Mouse (Mus musculus) MEL (cell line): ENCODE measurements around the gene Tpbgl.

Source experiments
- CTCF ChIP-seq, 3 experiments: IDR thresholded peaks in 2 of 3; conservative IDR thresholded peaks in 1 of 3; 2 replicates each; pipeline ENCODE4 v1.5.1; 2011 to 2012; ENCODE audit warnings: low read length in 3 of 3, low read depth in 2 of 3, mild to moderate bottlenecking in 2 of 3, improper control_type of control experiment in 1 of 3, inconsistent platforms in 1 of 3, mixed read lengths in 1 of 3, moderate library complexity in 1 of 3; ENCODE audit not compliant: control insufficient read depth in 1 of 3, insufficient read depth in 1 of 3, poor library complexity in 1 of 3, severe bottlenecking in 1 of 3
- MXI1 ChIP-seq: IDR thresholded peaks from 2 replicates; pipeline ENCODE4 v1.6.1; 2011; ENCODE audit warnings: mild to moderate bottlenecking, low read depth, low read length, improper control_type of control experiment
- USF1 ChIP-seq: IDR thresholded peaks from 2 replicates; pipeline ENCODE4 v1.6.1; 2014; ENCODE audit warnings: low read depth, mild to moderate bottlenecking, inconsistent platforms, low read length, improper control_type of control experiment, moderate library complexity

DNA sequence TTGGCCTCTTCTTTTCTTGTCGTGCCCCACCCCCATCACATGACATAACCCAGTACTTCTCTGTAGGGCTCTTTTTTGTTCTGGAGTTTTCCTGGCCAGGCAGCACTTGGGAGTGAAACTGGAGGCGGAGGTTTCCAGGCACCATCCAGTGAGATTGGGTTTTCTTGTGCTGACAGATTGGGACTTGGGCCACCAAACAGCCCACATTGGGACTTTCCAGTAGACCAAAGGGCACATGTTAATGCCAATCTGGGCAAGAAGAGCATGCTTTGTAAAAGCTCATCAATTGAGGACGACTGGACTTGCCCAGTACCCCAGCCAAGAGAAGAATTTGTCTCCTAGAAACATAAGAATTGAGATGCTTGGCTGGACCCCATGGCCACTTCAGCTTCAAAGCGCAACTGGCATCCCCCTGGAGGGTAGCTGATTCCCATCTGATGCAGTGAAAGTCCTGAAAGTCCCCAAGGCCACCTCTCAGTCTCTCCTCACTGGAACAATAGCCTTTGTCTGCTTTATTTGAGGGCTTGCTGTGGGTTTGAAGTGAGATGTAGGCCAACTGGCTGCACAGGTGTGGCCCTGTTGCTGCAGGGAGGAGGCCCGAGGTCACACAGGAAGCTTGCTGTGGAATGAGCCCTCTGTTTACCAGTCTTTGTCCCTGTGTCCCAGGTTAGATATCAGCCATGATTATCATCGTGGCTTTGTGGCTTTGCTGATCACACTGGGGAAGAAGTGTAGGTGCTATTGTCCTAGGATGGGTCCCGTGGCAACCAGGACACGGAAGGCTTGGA is 22.8 kb downstream of the Tpbgl start:
- no peak for TF ChIP-seq MXI1
- TF ChIP-seq CTCF (IDR thresholded peaks at IDR 0.05 in 2 of 3, conservative IDR thresholded peaks at IDR 0.05 in 1 of 3; ENCODE audit: control insufficient read depth in 1 of 3, insufficient read depth in 1 of 3, low read depth in 2 of 3, low read length in 3 of 3, poor library complexity in 1 of 3, severe bottlenecking in 1 of 3) = no peak
- no peak for TF ChIP-seq USF1
